Mouse (Mus musculus) neural tube, embryonic 11.5 days (tissue): ENCODE results near the gene Gm5294. TPM values are rescaled to one million over a fixed set of nuclear protein-coding genes. Genes with fewer than 3 reads are reported as not detected.

ENCODE experiments used
- polyA plus RNA-seq: library from polyadenylated mRNA; unstranded; fragments of >200 nt; fragmentation: Nextera tagmentation; extraction: Ambion mirVana; gene quantifications from 2 replicates; pipeline ENCODE4 v1.2.1, GENCODE M21; 2014

Gm5294 gene
- polyA plus RNA-seq, 1 experiment from 2014 or later, result not detected

Other genes with a start within 250 kb of the Gm5294 start
- 84.8 and 86.8 TPM in 2 replicates for gene Zfp68, start 200.3 kb upstream of the Gm5294 start, polyA plus RNA-seq
- 13.1 and 14.9 TPM in 2 replicates for gene A430033K04Rik, start 197.2 kb upstream of the Gm5294 start, polyA plus RNA-seq
- 25.5 and 28.2 TPM in 2 replicates for gene Fam20c, start 65.6 kb upstream of the Gm5294 start, polyA plus RNA-seq
- 16.1 TPM in 2 replicates for gene Pdgfa, start 177.3 kb downstream of the Gm5294 start, polyA plus RNA-seq